Mouse (Mus musculus) neutrophil, adult 65 days (primary cell): ENCODE results near the gene Vmn1r132. TPM values are rescaled to one million over a fixed set of nuclear protein-coding genes. Genes with fewer than 3 reads are reported as not detected.

Source experiments
- total RNA-seq: library from RNA; stranded (reverse); gene quantifications from 2 replicates; pipeline ENCODE4 v1.2.4, GENCODE M21; 2023

Vmn1r132 gene
- total RNA-seq: not detected in 2 replicates

GRCm38 (mm10) chr7:21613792-21614191, at the start of gene Vmn1r132:
TSS of gene Vmn1r132 (plus strand) at chr7:21614092.

Other genes with a start within 250 kb of the Vmn1r132 start
- gene Gm6882, start 181.3 kb upstream of the Vmn1r132 start, total RNA-seq: not detected in 2 replicates
- gene Vmn1r130, start 102.3 kb upstream of the Vmn1r132 start, total RNA-seq: not detected in 2 replicates
- gene Vmn1r131, start 68.0 kb upstream of the Vmn1r132 start, total RNA-seq: not detected in 2 replicates
- not detected in 2 replicates for gene Gm4175, start 147.4 kb downstream of the Vmn1r132 start, total RNA-seq
- not detected in 2 replicates for gene Gm4177, start 182.6 kb downstream of the Vmn1r132 start, total RNA-seq
- not detected in 2 replicates for gene Vmn1r135, start 218.3 kb downstream of the Vmn1r132 start, total RNA-seq
- gene Gm5725, start 230.2 kb downstream of the Vmn1r132 start, total RNA-seq: not detected in 2 replicates